Mouse (Mus musculus): ENCODE measurements around the gene Sema6d.

The Sema6d gene

GRCm38 (mm10) chr2:124089813-124090230 lies at the start of gene Sema6d:
Sema6d (plus strand) TSS chr2:124089969.
- ChIA-PET CTCF (no interaction called here), POLR2A (no interaction called here)

- CTCF ChIA-PET = no interaction called here
- POLR2A ChIA-PET = no interaction called here
These were observed 29.9 kb upstream of the Sema6d start for GRCm38 (mm10) chr2:124059910-124060309.

- CTCF ChIA-PET = no interaction called here
These were observed 21.4 kb upstream of the Sema6d start for GRCm38 (mm10) chr2:124068380-124068779.

GRCm38 (mm10) chr2:124070664-124071063 lies 19.1 kb upstream of the Sema6d start:
- POLR2A ChIA-PET = no interaction called here
- CTCF ChIA-PET = no interaction called here

More at GRCm38 (mm10) chr2:124068380-124068779, 21.4 kb upstream of the Sema6d start:
- POLR2A ChIA-PET = no interaction called here

- ChIA-PET POLR2A (no interaction called here), CTCF (no interaction called here)
These were observed 18.4 kb upstream of the Sema6d start for GRCm38 (mm10) chr2:124071380-124071779.

GRCm38 (mm10) chr2:124090231-124091141 lies 717 bp downstream of the Sema6d start:
- ChIA-PET CTCF (interaction anchor here in 1 of 4 experiments (1.2 kb wide), 1 partner anchor 9 kb away, joined by 6 read pairs; no protein-coding TSS in a partner anchor), POLR2A (no interaction called here)

GRCm38 (mm10) chr2:124099697-124100096 lies 9.9 kb downstream of the Sema6d start:
- ChIA-PET POLR2A (interaction anchor here in 1 of 4 experiments (0.5 to 1.2 kb wide), 2 partner anchors 54 to 1725 kb away, joined by 3 to 5 read pairs; no protein-coding TSS in a partner anchor), CTCF (interaction anchor here in 1 of 4 experiments (1.5 kb wide), 1 partner anchor 9 kb away, joined by 6 read pairs; no protein-coding TSS in a partner anchor)

- CTCF ChIA-PET = interaction anchor here (0.5 to 1.3 kb wide), 6 partner anchors 295 to 1088 kb away, joined by 3 to 4 read pairs (median 3); no protein-coding TSS in a partner anchor
- POLR2A ChIA-PET = no interaction called here
These were observed 10.9 kb downstream of the Sema6d start for GRCm38 (mm10) chr2:124100486-124101200.

- CTCF ChIA-PET = interaction anchor here (0.6 to 1.3 kb wide), 5 partner anchors 617 to 1088 kb away, joined by 3 to 4 read pairs (median 3); no protein-coding TSS in a partner anchor
- POLR2A ChIA-PET = no interaction called here
These were observed 11.4 kb downstream of the Sema6d start for GRCm38 (mm10) chr2:124101201-124101517.

GRCm38 (mm10) chr2:124101580-124101979 lies 11.8 kb downstream of the Sema6d start:
- CTCF ChIA-PET = interaction anchor here in 3 of 4 experiments (0.6 to 1.3 kb wide), 4 partner anchors 617 to 930 kb away, joined by 3 to 4 read pairs (median 3); no protein-coding TSS in a partner anchor
- POLR2A ChIA-PET = no interaction called here

GRCm38 (mm10) chr2:124103277-124103676 lies 13.5 kb downstream of the Sema6d start:
- POLR2A ChIA-PET = no interaction called here
- CTCF ChIA-PET = no interaction called here

- ChIA-PET POLR2A (interaction anchor here in 1 of 4 experiments (0.6 kb wide), 1 partner anchor 170 kb away, joined by 4 read pairs; no protein-coding TSS in a partner anchor), CTCF (no interaction called here)
These were observed 28.9 kb downstream of the Sema6d start for GRCm38 (mm10) chr2:124118469-124119243.

GRCm38 (mm10) chr2:124120355-124120754 lies 30.6 kb downstream of the Sema6d start:
- POLR2A ChIA-PET = no interaction called here
- CTCF ChIA-PET = no interaction called here

- ChIA-PET CTCF (no interaction called here), POLR2A (no interaction called here)
These were observed 31.8 kb downstream of the Sema6d start for GRCm38 (mm10) chr2:124121539-124121938.

- ChIA-PET CTCF (no interaction called here), POLR2A (interaction anchor here in 1 of 4 experiments (0.6 to 0.7 kb wide), 2 partner anchors 158 to 396 kb away, joined by 3 to 5 read pairs; no protein-coding TSS in a partner anchor)
These were observed 35.7 kb downstream of the Sema6d start for GRCm38 (mm10) chr2:124125504-124125903.

GRCm38 (mm10) chr2:124126853-124127252 lies 37.1 kb downstream of the Sema6d start:
- ChIA-PET CTCF (no interaction called here), POLR2A (no interaction called here)

GRCm38 (mm10) chr2:124130876-124131275 lies 41.1 kb downstream of the Sema6d start:
- CTCF ChIA-PET = no interaction called here
- POLR2A ChIA-PET = no interaction called here

GRCm38 (mm10) chr2:124141510-124142044 lies 51.8 kb downstream of the Sema6d start:
- CTCF ChIA-PET = no interaction called here
- POLR2A ChIA-PET = no interaction called here

GRCm38 (mm10) chr2:124145528-124145927 lies 55.8 kb downstream of the Sema6d start:
- CTCF ChIA-PET = no interaction called here

More at GRCm38 (mm10) chr2:124145528-124145927, 55.8 kb downstream of the Sema6d start:
- POLR2A ChIA-PET = interaction anchor here in 1 of 4 experiments (0.6 kb wide), 1 partner anchor 14 kb away, joined by 3 read pairs; no protein-coding TSS in a partner anchor
